Mouse (Mus musculus): ENCODE results near the gene Mrpl24. TPM values are rescaled to one million over a fixed set of nuclear protein-coding genes. Genes with fewer than 3 reads are reported as not detected.

Gene Mrpl24
- total and polyA plus RNA-seq, 3 experiments, result 123 to 176 (median 166) TPM

GRCm38 (mm10) chr3:87910573-87911141, 8.6 kb upstream of the Mrpl24 start:
- H3K27ac ChIP-seq (ENCODE audit: insufficient read depth, low read depth), result peak overlapping the region; percentile 30; the same call in 1 of the 2 replicates
- H3K79me2 ChIP-seq (replicated peaks; ENCODE audit: control insufficient read depth, extremely low read depth, insufficient read depth, poor library complexity, severe bottlenecking), result peaks cover 68% of the 10 kb centered on the region
- H3K4me2 ChIP-seq (ENCODE audit: insufficient read depth, low read depth, poor library complexity, severe bottlenecking), result peak overlapping the region; percentile 58
- peaks cover 10 to 46% of the 10 kb centered on the region in 2 experiments for H3K4me1 ChIP-seq (ENCODE audit: control insufficient read depth in 1 of 2, insufficient read depth in 2 of 2)
- H3K27me3 ChIP-seq (replicated peaks), result no peaks in the 10 kb centered on the region
- peak; percentile 59 for DNase-seq (ENCODE audit: extremely low read depth)
- H3K4me3 ChIP-seq (replicated peaks in 1 of 3; ENCODE audit: low read depth in 2 of 3, low read length in 2 of 3, poor library complexity in 1 of 3), result peak overlapping the region in 2 of 3 experiments; percentile 9 to 25
- TF ChIP-seq ZNF384 (IDR thresholded peaks at IDR 0.05; ENCODE audit: low read depth, low read length), result no peak
- TF ChIP-seq IRF4 (IDR thresholded peaks at IDR 0.05; ENCODE audit: low read depth, low read length), result no peak
- TF ChIP-seq EP300 (IDR thresholded peaks at IDR 0.05; ENCODE audit: low read length), result no peak
- no peak for TF ChIP-seq CHD1 (IDR thresholded peaks at IDR 0.05; ENCODE audit: low read depth, low read length)
- no peak for TF ChIP-seq ZKSCAN1 (IDR thresholded peaks at IDR 0.05; ENCODE audit: borderline replicate concordance, low read depth, low read length)
- TF ChIP-seq JUND (conservative IDR thresholded peaks at IDR 0.05; ENCODE audit: low read depth, low read length), result no peak
- no peak for TF ChIP-seq RAD21 (IDR thresholded peaks at IDR 0.05; ENCODE audit: low read depth, low read length)
- TF ChIP-seq CHD2 (IDR thresholded peaks at IDR 0.05; ENCODE audit: low read length), result 0 out of 2 replicates have a peak, but pooled peaks have one; percentile 28
- TF ChIP-seq BHLHE40 (IDR thresholded peaks at IDR 0.05; ENCODE audit: low read depth, low read length), result no peak
- no peak for TF ChIP-seq ETS1 (conservative IDR thresholded peaks at IDR 0.05; ENCODE audit: low read depth, low read length)
- TF ChIP-seq UBTF (IDR thresholded peaks at IDR 0.05; ENCODE audit: low read depth, low read length), result no peak
- TF ChIP-seq GABPA (IDR thresholded peaks at IDR 0.05; ENCODE audit: insufficient replicate concordance, low read depth, low read length), result no peak
- TF ChIP-seq KAT2A (IDR thresholded peaks at IDR 0.05; ENCODE audit: insufficient replicate concordance, low read length), result peak; percentile 64; the same call in 1 of the 2 replicates
- TF ChIP-seq HCFC1 (IDR thresholded peaks at IDR 0.05; ENCODE audit: low read depth, low read length), result peak; percentile 90
- no peak for TF ChIP-seq MAZ (IDR thresholded peaks at IDR 0.05; ENCODE audit: low read depth, low read length)
- TF ChIP-seq MYC (IDR thresholded peaks at IDR 0.05; ENCODE audit: low read depth, low read length), result no peak
- no peak for TF ChIP-seq ELF1 (IDR thresholded peaks at IDR 0.05; ENCODE audit: low read depth, low read length)
- no peak for TF ChIP-seq MXI1 (IDR thresholded peaks at IDR 0.05; ENCODE audit: low read depth, low read length)
- TF ChIP-seq NRF1 (IDR thresholded peaks at IDR 0.05; ENCODE audit: low read depth, low read length), result 0 out of 2 replicates have a peak, but pooled peaks have one; percentile 36
- TF ChIP-seq POLR2AphosphoS2 (IDR thresholded peaks at IDR 0.05; ENCODE audit: low read depth, low read length), result no peak
- TF ChIP-seq POLR2A (IDR thresholded peaks at IDR 0.05; ENCODE audit: low read depth, low read length), result no peak
- TF ChIP-seq MEF2A (IDR thresholded peaks at IDR 0.05; ENCODE audit: borderline replicate concordance, low read depth, low read length), result no peak
- no peak for TF ChIP-seq MAX (IDR thresholded peaks at IDR 0.05; ENCODE audit: low read length)
- TF ChIP-seq SIN3A (IDR thresholded peaks at IDR 0.05; ENCODE audit: low read length), result no peak
- in situ Hi-C loops (cut with MboI; ENCODE audit: low pct_ligation_motif_present, low pct_unique_long_range_greater_than_20kb, low sequenced_read_pairs) (no loop called here), dilution Hi-C loops (cut with MboI; ENCODE audit: extremely low pct_ligation_motif_present, extremely low pct_unique_long_range_greater_than_20kb, low sequenced_read_pairs) (no loop called here)
- H3K9ac ChIP-seq (ENCODE audit: insufficient read depth, low read depth), result peak overlapping the region; percentile 31
- peaks cover 26 to 48% of the 10 kb centered on the region in 2 experiments for H3K36me3 ChIP-seq (replicated peaks in 1 of 2; ENCODE audit: control insufficient read depth in 1 of 2, insufficient read depth in 1 of 2, low read length in 1 of 2)
- H3K9me3 ChIP-seq (replicated peaks; ENCODE audit: low read length), result no peaks in the 10 kb centered on the region
